ENCODE assay signal across 8 mouse cellular contexts in genomic region chrX:151344501-151344984, GRCm38 (mm10). TPM values are rescaled to one million over a fixed set of nuclear protein-coding genes. Genes with fewer than 3 reads are reported as not detected.
A peak's percentile ranks its signal among the peaks of the same experiment; 100 is the strongest.
DNase-seq lines count a peak whose midpoint lies in the region; ATAC-seq and TF ChIP-seq lines count a peak whose summit lies in the region.

No protein-coding gene starts in this region.

- H3K9ac ChIP-seq in forebrain, embryonic 15.5 days (replicated peaks) = peak overlapping the region; percentile 58
- H3K9ac ChIP-seq in lung, embryonic 15.5 days = peak overlapping the region; percentile 65

- no peak for TF ChIP-seq CTCF in layer of hippocampus, adult 2 months (conservative IDR thresholded peaks at IDR 0.05)

- H3K27ac ChIP-seq in forebrain, embryonic 15.5 days (replicated peaks) = peak overlapping the region; percentile 94
- peak overlapping the region; percentile 96 for H3K27ac ChIP-seq in layer of hippocampus, adult 2 months
- H3K27ac ChIP-seq in lung, embryonic 15.5 days = peak overlapping the region; percentile 83

- peaks cover 19% of the 10 kb centered on the region for H3K4me1 ChIP-seq in forebrain, embryonic 15.5 days
- peaks cover 5% of the 10 kb centered on the region; the same call in 1 of the 2 replicates for H3K4me1 ChIP-seq in lung, embryonic 15.5 days

- 23% methylated on average over 33 of the region's 33 CpGs for WGBS in forebrain, embryonic 15.5 days
- WGBS in lung, embryonic 15.5 days = 11% methylated on average over 33 of the region's 33 CpGs

- peak overlapping the region; percentile 65 for H3K4me2 ChIP-seq in forebrain, embryonic 15.5 days (replicated peaks)
- peak overlapping the region; percentile 66 for H3K4me2 ChIP-seq in lung, embryonic 15.5 days

- H3K9me3 ChIP-seq in forebrain, embryonic 15.5 days = no peaks in the 10 kb centered on the region
- H3K9me3 ChIP-seq in lung, embryonic 15.5 days = no peaks in the 10 kb centered on the region

- H3K4me3 ChIP-seq in forebrain, embryonic 15.5 days = peak overlapping the region; percentile 70
- H3K4me3 ChIP-seq in layer of hippocampus, adult 2 months = peak overlapping the region; percentile 76
- H3K4me3 ChIP-seq in lung, embryonic 15.5 days = peak overlapping the region; percentile 73

- H3K27me3 ChIP-seq in forebrain, embryonic 15.5 days = no peaks in the 10 kb centered on the region
- no peaks in the 10 kb centered on the region; the same call in 1 of the 2 replicates for H3K27me3 ChIP-seq in lung, embryonic 15.5 days

- no peaks in the 10 kb centered on the region for H3K36me3 ChIP-seq in forebrain, embryonic 15.5 days
- no peaks in the 10 kb centered on the region for H3K36me3 ChIP-seq in lung, embryonic 15.5 days

- ATAC-seq in cerebellum, adult (ENCODE audit: insufficient number of reproducible peaks, low FRiP score, low TSS enrichment) = peak; percentile 62
- ATAC-seq in forebrain, embryonic 15.5 days (replicated peaks) = peak; percentile 67
- ATAC-seq in lung, embryonic 15.5 days (ENCODE audit: borderline replicate concordance, extremely low read depth, low FRiP score, low TSS enrichment) = peak; percentile 32

- DNase-seq in MEL-GATA-1-ER (ENCODE audit: extremely low read depth, low read depth) = peak; percentile 49
- DNase-seq in heart, postnatal 4 days = peak; percentile 35
- peak; percentile 13 to 34 for DNase-seq in layer of hippocampus, adult 2 months (ENCODE audit: low spot score in 2 of 2)
- DNase-seq in ovary, adult 18-20 months (ENCODE audit: low spot score) = peak; percentile 10
- DNase-seq in thymus, postnatal 0 days (ENCODE audit: low spot score) = peak; percentile 62

RNA-seq across cellular contexts. Expression of gene Fam120c, which starts 0.6 kb away (rescaled TPM):
- polyA plus RNA-seq in forebrain, embryonic 15.5 days (2015; fragmentation: Nextera tagmentation; extraction: Ambion mirVana) = 7.2 and 7.8 TPM in 2 replicates
- total RNA-seq in heart, postnatal 4 days (2021) = 10 to 100 TPM; 11.0 to 11.6 TPM
- total RNA-seq in layer of hippocampus, adult 2 months (2021) = 10 to 100 TPM; 47.4 to 48.1 TPM
- polyA plus RNA-seq in lung, embryonic 15.5 days (2015; fragmentation: Nextera tagmentation; extraction: Ambion mirVana) = 3.3 and 3.8 TPM in 2 replicates
- polyA plus RNA-seq in thymus, postnatal 0 days (2015; fragmentation: Nextera tagmentation; extraction: Ambion mirVana) = 1.9 and 2.3 TPM in 2 replicates

Comparison
In these comparisons a context has a peak if more than half of its experiments do, and no peak if none do; other contexts are left out.
1. Peak in every context shown above with its lines: DNase-seq, ATAC-seq, H3K4me3 ChIP-seq and H3K27ac ChIP-seq.
2. DNase-seq: peak in every context shown above with its lines; median percentile 62 in thymus, postnatal 0 days; 49 in MEL-GATA-1-ER; 35 in heart, postnatal 4 days; 24 in layer of hippocampus, adult 2 months; 10 in ovary, adult 18-20 months.